Mouse (Mus musculus): Measurements from ENCODE around the gene Fbxw11.

The Fbxw11 gene

DNA sequence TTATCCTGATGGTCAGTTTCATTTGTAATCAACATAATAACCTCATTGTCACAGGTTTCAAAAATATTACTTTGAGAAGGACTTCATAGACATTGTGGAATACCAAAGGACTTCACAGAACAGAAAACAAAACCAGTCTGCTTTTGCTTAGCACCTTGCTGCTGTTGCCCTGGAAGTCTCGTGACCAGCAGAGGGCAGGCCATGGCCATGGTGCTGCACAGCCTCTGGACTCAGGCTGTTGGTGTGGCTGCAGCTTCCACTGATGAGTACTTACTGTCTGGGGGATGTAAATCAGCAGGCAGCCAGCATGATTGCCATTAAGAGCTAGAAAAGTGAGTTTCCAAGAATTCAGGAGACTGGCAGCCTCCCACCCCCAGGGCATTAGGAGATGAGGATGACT lies 16.8 kb upstream of the Fbxw11 start:
- peak; percentile 65 to 69 for DNase-seq

GRCm38 (mm10) chr11:32626079-32626478 lies 16.4 kb upstream of the Fbxw11 start:
- DNase-seq = no peak

DNA sequence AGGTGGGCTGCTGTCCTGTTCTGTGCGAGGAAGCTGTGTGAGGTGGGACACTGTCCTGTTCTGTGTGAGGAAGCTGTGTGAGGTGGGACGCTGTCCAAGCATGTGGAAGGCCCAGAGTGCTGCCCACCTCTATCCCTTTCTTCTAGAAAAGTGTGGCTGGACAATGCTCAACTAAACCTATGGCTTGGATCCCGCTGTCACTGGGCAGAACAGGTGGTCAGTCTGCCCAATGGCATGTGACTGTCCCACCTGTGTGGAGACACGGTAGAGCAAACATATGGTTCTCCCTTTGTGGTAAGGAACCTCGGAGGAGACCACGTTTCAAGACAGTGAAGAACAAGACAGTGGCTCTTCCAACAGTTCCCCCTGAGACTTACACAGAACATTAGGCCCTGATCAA lies 14.6 kb upstream of the Fbxw11 start:
- no peak for DNase-seq

- DNase-seq = no peak
These were observed 12.8 kb upstream of the Fbxw11 start for GRCm38 (mm10) chr11:32629713-32630211.

DNA sequence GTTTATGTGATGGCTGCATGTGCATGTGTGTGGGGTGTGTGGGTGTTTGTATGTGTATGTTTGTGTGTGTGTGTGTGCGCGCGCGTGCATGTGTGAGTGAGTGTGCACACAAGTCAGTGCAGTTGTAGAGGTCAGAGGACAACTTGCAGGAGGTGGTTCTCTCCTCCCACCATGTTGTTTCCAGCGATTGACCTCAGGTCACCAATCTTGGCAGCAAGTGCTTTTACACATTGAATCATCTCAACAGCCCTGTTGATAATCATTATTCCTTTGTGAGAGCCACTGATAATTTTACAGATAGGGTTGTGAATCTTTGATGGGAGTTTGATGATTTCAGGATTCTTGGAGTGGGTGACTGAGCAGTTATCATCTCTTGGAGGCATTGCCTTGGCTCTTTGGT lies 9.9 kb upstream of the Fbxw11 start:
- no peak for DNase-seq

GRCm38 (mm10) chr11:32633542-32633941 lies 9.0 kb upstream of the Fbxw11 start:
- no peak for DNase-seq

DNA sequence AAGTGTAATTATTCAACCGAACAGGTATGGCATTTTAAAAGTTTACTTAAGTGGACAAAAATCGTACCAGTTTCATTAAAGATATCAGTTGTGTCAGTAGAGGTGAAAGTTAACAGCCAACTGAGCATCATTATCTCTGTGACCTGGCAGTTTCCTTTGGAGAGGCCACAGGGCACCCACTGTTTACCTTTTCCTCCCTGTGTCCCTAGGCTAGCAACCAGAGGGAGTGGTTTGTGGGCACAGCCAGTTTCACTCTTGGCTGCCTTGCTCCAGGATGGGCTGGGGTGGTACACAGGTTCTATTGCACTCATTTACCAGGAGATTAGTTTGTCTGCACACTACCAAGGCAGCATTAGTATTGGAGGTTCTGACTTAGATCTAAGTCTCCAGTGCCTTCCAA lies 8.4 kb upstream of the Fbxw11 start:
- no peak for DNase-seq

GRCm38 (mm10) chr11:32634842-32635241 lies 7.7 kb upstream of the Fbxw11 start:
- DNase-seq = no peak

- DNase-seq = no peak
These were observed 6.2 kb upstream of the Fbxw11 start for GRCm38 (mm10) chr11:32636275-32636674.

- DNase-seq = no peak
These were observed 3.8 kb upstream of the Fbxw11 start for GRCm38 (mm10) chr11:32638521-32639255.

DNA sequence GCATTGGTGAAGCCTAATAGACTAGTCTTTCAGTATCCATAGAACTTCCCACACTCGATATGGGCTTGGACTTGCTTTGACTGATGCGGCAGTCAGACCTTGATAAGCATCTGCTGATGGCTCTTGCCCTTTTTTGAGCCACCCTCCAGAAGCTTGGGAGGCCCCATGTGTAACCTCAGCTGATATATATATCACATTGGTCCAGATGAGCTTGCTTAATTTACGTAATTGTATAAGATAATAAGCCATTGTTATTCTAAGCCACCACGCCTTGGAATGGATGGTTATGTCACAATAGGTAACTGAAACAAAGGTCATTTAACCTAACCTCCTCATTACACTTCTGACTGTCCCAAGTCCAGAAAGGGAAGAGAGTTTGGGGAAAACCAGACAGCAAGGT lies 1.9 kb upstream of the Fbxw11 start:
- no peak for DNase-seq

DNA sequence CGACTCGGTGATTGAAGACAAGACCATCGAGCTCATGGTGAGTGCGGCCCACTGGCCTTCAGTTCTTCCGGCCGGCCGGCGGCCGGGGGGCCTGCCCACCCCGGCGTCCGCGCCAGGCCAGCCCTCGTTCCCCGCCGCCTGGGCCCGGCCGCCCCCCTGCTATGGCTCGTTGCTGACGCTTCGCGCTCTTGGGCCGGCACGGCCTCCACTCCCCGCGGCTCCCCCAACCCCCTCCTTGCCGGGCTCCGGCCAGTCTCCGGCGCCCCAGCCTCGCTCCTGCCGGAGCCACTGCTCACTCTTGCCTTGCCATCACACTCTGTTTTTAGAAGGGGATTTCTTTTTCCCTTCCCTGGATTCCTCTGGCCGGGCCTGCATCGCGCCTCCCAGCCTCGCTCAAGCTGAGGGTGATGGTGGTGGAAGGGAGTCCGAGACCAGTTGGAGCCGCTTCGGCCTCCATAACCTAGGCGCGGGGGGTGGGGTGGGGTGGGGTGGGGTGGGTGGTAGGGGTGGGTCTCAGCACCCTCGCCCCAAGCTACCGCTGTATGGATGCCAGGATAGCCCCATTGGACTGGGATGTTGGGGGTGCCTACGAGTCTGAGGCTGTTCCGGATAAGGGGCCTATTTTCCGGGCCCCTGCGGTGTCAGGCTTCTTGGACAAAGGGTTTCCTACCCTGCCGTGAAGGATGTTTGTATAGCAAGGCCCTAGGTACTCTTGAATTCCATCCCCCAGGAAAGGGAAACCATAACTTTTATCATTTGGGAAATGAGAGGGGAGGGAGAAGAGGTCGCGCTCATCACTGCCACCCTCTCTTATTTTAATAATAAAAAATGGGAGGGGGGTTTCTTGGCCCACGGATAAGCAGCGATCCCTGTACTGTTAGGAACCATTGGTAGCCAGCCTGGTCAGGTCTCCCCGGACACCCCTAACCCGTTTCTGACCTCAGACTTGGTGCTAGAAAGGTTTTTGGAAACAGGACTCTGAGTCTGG lies 669 bp downstream of the Fbxw11 start:
- DNase-seq = no peak

DNA sequence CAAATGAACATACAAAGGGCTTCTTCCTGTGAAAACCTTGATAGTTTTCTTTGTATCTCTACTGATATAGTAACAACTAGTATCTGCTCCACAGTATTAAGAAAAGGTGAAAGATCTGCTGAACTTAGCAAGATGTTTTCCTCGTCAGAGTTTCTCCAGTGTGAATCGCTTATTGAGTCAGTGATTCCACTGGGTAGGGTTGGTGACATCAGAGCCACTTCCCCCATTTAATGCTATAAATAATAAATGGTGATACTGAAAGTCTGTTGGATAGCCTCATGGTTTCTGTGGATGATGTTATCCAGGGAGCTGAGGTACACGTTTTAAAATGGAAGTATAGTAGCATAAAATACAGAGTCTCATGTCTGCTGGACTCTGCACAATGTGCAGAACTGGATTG lies 1.5 kb downstream of the Fbxw11 start:
- DNase-seq = no peak

DNA sequence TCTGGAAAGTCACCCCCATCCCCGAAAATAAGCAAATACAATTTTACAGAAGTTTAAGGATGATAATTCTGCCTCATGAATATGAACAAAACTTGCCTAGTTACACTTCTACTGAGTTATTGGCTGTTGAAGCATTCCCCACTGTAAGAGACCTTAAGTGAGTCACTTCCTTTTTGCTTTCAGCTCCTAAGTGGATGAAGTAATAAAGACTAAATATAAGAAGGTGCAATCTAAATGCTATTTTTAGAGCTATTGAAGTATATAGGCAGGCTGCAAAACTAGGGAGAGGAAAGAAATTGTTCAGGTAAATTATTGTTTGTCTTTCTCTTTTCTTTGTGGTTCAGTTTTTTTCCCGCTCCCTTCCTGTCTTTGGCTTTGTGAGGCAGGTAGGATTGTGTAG lies 4.7 kb downstream of the Fbxw11 start:
- no peak for DNase-seq

DNA sequence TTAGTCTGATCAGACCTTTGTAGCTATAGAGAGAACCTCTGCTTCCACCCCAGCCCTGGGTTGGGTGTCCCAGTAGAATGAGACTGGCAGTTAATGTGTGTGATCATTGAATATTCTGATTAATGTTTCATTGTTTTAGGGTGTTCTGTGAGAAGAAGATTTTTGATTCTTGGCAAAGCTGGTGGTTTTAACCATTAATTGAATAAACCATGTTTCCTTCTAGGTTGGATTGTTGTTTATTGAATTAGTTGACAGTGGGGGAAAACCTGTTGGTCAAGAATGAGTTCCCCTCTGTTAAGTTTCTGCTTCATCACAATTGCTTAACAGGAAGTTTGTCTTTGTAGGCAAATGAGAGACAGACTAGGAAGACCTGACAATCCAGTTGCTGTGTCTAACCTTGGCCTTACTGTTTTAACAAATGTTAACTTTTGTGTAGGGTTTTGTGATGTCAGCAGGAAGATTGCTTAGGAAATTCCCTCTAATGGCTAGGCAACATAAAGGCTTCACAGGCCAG lies 7.8 kb downstream of the Fbxw11 start:
- no peak for DNase-seq

DNA sequence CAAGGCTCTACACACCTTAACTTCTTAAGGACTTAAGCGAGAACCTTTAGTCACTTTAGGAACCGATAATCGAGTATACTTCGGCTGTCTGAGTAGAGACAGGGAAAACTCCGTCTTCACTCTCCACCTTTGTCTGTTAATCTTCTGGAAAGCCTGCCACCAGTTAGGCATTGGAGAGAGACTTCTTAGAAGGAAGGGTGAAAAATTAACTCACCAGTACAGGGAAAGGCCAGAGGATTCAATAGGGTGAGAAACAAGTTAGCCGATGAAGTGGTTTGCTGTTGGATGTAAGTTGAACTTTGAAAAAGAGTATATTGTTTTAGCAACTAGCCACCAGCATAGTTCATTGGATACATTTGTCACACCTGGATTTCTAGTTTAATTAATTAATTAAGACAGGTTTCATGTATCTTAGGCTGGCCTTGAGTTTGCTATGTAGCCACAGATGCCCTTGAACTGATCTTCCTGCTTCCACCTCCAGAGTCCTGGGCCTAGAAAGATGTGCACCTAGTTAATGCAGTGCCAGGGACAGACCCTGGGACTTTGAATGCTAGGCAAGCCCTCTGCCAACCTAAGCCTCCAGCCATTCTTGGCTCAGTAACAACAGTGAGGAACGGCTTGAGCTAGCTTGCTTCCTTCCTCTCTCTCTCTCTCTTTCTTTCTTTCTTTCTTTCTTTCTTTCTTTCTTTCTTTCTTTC lies 8.5 kb downstream of the Fbxw11 start:
- DNase-seq = no peak

DNA sequence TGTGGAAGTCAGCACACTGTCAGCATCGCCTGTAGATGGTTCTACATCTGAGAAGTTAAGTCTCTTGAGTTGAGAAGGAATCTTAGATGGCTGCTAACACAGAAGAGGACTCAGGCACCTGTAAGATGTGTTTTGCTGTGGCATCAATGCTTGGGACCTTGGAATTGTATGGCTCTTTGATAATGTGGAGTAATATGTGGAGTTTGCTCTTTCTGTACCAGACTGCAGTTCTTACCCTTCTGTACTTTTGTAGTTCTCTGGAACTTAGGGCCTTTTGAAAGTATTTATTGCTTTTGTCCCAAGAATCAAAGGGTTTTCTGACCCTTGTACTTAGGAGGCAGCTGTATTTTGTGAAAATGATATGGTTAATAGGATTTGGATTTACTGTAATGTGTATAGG lies 9.2 kb downstream of the Fbxw11 start:
- DNase-seq = no peak

- DNase-seq = no peak
These were observed 19.6 kb downstream of the Fbxw11 start for GRCm38 (mm10) chr11:32662082-32662656.

DNA sequence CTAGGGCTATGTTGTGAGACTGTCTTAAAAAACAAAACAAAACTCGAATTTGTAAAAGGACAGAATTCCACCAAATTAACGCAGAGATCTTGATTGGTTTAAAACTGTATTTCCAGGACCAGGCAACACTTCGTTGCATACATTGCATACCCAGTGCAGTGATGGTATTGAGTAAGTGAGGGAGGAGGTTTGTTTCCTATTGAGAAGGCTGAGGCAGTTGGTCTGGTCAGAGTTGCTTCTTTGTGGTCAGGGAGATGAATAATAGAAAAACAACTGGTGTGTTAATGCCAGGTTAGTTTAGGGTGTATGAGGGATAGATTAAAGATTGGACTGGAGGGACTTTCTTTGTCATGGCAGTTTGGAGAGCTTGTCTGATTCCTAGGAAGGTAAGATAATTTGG lies 23.1 kb downstream of the Fbxw11 start:
- no peak for DNase-seq

DNA sequence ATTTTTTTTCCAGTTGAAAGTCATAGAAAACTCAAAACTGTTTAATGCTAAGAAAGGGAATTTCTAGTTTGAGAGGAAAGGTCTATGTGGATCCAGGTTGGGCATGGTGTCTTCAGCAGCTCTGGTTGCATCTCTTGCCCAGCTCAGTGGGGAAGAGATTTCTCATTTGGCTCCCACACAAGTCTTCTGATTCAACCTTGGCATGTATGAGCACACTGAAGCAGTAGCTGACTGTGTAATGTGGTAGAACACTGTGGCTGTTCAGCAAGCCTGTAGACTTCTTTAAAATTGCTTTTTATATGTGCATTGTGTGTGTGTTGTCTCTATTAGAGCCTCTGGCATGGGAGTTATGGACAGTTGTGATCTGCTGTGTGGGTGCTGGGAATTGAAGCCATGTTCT lies 24.5 kb downstream of the Fbxw11 start:
- DNase-seq = no peak

DNA sequence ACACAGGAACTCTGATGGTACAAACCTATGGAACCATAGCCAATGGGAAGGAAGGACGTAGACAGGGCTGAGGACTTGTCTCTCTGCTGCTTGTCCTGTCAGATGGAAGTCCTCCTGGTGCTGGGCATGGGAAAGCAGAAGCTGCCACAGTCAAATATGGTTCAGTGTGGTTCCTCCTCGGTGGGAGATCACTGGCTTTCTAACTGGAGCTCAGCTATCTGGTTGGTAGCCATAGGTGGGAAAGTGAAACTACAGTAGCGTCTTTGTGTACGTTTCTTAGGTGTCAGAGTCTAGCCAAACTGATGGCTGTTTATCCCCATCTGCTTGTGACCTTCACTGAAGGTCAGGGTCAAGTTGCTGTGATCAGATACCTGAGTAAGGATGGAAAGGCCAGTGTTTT lies 29.0 kb downstream of the Fbxw11 start:
- no peak for DNase-seq

DNA sequence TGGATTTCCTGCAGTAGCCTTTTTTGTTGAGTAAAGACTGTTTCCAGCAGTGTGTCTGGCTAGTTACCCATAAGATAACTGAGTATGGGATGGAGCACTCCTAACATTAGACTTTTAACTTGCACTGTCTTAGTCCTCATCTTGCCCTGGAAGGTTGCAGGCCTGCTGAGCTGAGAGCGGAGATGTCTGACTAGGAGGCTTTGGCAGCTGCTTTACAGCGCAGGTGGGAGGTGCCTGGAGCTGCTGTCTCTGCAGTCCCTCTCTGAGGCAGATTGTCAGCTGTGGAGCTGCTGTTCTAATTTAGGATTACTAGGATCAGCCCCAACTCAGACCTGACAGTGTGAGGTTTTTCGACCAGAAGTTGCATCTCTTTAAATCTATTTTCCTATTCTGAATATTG lies 34.3 kb downstream of the Fbxw11 start:
- DNase-seq = no peak

- no peak for DNase-seq
These were observed 35.3 kb downstream of the Fbxw11 start for GRCm38 (mm10) chr11:32677811-32678210.

Data from thymus, postnatal 36 days (tissue).